Mouse (Mus musculus) heart, adult 2 months (tissue): ENCODE results near the gene Mrpl30.

ENCODE experiments used
- CTCF ChIP-seq: fragments of 200-600 bp; IDR thresholded peaks from 2 replicates; pipeline ENCODE4 v1.8.1; 2022; ENCODE audit warnings: antibody characterized with exemption, mild to moderate bottlenecking, moderate library complexity
- EP300 ChIP-seq: fragments of 200-500 bp; IDR thresholded peaks from 2 replicates; pipeline ENCODE4 v1.6.1; 2011; ENCODE audit warnings: low read depth, low read length, control low read depth; ENCODE audit not compliant: insufficient read depth
- POLR2A ChIP-seq: fragments of 200-500 bp; IDR thresholded peaks from 2 replicates; pipeline ENCODE4 v1.6.1; 2011; ENCODE audit warnings: mild to moderate bottlenecking, low read depth, low read length, control low read depth; ENCODE audit not compliant: insufficient read depth

GRCm38 (mm10) chr1:37850696-37851095 lies 39.6 kb upstream of the Mrpl30 start:
- TF ChIP-seq CTCF (no peak), EP300 (no peak), POLR2A (no peak)
